Mouse (Mus musculus) small intestine, adult 2 months (tissue): ENCODE data around the gene Rgs8.

Experiments used
- CTCF ChIP-seq: fragments of 200-500 bp; IDR thresholded peaks from 2 replicates; pipeline ENCODE4 v1.5.1; 2012; ENCODE audit warnings: low read depth, mild to moderate bottlenecking, control low read depth, inconsistent platforms, low read length, moderate library complexity, mixed read lengths; ENCODE audit not compliant: insufficient replicate concordance, insufficient read length; ENCODE audit errors: extremely low read depth
- POLR2A ChIP-seq: fragments of 200-500 bp; IDR thresholded peaks from 2 replicates; pipeline ENCODE4 v1.6.1; 2012; ENCODE audit warnings: low read depth, mild to moderate bottlenecking, control low read depth, inconsistent platforms, low read length, moderate library complexity

GRCm38 (mm10) chr1:153641940-153642501 is 10.8 kb upstream of the Rgs8 start:
- no peak for TF ChIP-seq POLR2A
- no peak for TF ChIP-seq CTCF
